Mouse (Mus musculus) right cerebral cortex, postnatal 36 days (tissue): ENCODE data around the gene Map3k20.

Source experiments
- DNase-seq, 2 experiments: peaks; one replicate each; pipeline ENCODE4 v3.0.0; 2022; ENCODE audit warnings: low spot score in 2 of 2, mixed read lengths in 1 of 2

The Map3k20 gene

DNA sequence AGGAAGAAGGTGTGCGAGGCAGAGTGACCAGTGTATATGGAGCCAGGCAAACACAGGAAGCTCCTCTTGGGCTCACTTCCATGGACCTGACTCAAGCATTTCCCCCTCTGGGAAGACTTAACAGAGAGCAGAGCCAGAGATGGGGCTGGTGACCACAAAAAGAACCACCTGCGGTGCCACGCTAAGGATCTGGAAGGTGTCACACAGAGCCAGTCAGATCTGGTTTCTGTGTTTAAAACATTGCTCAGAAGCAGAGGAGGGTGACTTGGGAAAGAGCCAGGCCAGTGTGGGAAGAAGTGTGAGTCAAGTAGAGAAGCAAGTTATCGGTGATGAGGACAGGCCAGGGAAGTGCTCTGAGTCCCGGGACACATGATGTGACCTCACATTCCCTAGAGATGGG lies 135.1 kb downstream of the Map3k20 start:
- DNase-seq: no peak

DNA sequence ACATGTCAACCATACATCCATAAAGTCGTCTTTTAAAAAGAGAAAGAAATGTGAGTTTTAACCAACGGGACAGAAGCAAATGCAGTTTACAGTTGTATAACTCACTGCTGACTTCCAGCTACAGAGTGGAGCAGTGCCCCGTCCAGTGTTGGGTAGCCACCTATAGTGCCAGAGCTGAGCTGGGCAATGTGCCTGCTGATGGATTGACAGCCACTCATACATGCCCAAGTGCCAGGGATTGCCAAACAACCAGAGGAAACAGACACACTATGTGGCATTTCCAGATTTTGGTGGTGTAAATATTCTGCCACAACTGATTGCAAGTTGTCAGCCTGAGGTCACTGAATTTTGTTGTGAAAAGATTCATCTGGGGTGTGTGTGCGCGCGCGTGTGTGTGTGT lies 139.2 kb downstream of the Map3k20 start:
- no peak for DNase-seq

DNA sequence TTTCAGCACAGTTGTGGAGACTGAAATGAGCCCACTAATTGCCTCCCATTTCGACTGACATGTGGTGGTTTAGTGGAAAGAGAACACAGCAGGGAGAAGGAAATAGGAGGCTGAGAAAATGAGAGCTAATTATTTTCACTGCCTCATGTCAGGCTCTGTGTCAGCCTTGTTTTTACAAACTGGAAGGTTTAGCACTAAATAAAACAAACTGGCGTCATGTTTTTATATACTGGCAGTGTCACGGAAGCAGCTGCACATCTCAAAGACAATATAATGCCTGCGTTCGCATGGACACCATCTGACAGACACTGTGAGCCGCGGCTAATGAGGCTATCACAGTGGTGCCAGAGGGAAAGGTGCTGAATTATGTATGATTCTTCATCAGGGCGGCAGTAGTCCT lies 141.3 kb downstream of the Map3k20 start:
- DNase-seq: no peak

DNA sequence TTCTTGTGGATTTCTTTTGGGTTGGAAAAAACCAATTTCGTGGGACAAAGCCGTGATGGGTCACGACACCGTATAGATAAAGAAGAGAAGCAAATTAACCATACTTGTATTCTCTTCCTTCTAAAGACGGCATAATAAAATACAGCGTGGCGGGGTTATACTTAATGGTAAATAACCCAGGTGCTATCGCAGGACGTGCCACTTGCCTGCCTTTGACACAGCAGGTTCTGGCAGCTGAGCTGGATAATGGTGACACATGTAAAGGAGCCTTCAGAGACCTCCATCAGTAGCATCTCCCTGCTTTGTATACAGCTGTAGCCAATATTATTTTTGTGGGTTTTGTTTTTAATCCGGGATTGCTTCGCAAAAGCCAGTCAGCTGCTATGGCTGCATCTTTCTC lies 141.9 kb downstream of the Map3k20 start:
- no peak for DNase-seq

DNA sequence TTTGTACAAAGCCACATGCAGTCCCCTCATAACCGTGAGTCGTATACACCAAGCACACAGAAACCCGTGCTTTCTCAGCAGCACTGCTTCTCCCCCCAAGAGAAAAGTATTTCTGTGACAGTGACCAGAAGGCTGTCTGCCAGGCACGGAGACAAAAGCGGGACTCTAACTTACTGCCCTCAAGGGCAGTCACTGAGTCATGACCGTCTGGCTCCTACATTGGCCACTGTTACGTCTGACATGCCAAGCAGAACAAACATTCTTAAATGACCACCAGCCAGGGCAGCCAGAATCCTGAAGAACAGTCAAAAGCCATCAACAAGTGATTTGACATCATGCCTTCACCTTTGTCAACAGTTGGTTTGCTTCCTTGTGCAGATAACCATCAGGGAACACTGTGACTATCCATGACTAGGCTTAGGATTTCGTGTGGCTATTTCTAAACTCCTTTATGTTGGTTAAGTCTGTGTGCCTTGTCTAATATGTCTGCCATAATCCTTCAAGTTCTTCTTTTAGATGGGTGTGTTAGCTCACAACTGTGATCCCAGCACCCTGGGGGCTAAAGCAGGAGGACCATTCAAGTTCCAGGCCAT lies 153.6 kb downstream of the Map3k20 start:
- DNase-seq: no peak

DNA sequence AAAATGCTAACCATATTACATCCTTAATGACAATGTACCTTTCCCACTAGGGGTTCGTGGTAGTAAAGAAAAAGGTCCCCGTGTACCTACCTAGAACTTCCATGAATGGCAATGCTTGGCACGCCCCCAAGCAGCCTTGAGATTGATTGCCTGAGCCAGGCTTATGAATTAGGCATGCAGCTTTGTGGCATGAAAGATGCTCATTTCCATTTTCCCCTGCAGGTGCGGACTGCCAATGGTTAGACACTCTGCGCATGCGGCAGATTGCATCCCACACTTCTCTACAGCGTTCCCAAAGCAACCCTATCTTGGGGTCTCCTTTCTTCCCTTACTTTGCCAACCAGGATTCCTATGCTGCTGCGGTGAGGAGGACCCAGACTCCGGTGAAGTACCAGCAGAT lies 155.6 kb downstream of the Map3k20 start:
- DNase-seq: no peak

DNA sequence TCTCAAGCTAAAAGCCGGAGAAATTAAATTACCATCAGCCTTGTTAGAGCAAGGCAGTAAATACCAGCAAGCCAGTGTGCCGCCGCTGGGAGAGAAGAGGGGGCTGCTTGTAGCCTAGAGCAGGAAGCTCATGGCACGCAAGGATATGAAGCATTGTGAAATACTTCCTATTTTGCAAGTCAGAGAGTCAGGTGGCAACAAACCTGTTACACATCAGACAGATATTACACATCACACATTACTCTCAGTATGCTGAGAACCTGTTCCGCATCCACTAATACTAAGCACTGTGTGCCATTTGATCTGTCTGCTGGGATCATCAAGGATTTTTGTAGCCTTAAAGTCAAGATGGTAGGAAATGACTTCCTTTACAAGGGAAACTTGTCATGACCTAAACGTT lies 157.4 kb downstream of the Map3k20 start:
- DNase-seq: no peak

DNA sequence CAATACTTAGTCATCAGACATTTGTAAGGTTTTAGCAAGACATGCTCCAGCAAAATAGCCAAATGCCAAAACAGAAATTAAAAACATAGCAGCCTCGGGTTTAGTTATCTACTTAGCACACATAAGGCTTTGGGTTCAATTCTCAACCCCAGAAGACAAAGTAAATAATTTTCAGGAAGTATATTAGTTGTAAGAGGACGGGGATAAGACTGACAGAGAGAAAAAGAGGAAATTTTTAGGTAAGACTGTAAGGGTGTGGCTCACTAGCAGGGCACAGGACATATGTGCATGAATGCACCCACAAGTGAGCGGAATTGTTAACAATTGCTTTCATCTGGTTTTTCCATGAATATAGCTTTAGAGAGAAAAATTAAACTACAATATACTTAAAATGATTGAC lies 158.5 kb downstream of the Map3k20 start:
- no peak for DNase-seq

DNA sequence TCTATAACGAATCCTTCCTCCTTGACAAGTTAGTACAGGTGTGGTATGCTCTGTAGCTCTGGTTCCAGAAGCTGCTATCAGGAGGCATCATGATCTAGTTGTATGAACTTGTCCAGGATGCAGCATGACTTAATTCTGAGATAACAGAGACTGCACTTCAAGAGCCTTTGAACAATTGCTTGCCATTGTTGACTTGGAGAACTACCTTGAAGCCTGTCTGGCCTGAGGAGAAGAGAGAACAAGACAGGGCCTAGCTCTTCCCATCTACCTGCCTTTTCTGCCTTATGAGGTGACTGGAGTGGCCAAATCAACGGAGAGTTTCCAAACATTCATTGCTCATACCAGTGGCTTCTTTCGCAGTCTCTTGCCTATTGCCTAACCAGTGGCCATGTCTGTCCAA lies 160.7 kb downstream of the Map3k20 start:
- no peak for DNase-seq

DNA sequence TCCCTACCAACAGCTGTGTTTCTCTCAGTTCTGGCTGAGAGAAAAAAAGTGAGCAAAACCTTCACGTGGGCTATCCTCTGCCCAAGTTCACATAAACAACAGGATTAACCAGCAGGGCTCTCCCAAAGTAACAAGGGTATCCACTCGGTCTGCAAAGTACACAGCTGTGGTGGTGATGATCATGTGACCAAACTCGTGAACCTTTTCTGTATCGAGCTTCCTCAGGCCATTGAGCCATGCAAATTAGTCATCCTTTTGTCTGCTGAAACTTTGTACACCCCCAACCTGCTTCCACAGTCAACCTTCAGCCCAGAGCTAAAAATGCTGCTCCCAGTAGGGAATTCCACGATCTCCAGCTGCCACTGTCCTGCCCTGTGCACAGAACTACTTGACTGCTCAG lies 161.2 kb downstream of the Map3k20 start:
- no peak for DNase-seq

DNA sequence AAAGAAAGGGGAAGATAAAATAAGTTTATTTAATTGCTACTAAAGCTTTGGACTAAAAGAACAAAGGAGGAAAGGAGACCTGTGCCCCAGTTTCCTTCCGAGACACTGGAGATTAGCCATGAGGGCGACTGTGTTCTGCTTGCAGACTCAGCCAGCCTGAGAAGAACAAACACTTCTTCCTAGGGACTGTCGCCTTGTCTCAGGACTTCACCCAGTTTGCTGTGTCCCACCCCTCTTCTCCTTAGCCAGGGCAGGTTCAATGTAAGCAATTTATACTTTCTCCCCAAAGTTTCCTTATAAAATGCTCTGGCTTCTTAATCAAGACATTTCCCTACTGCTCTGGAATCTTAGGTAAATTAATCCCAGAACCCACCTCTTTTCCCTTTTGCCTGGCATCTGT lies 168.1 kb downstream of the Map3k20 start:
- DNase-seq: no peak

DNA sequence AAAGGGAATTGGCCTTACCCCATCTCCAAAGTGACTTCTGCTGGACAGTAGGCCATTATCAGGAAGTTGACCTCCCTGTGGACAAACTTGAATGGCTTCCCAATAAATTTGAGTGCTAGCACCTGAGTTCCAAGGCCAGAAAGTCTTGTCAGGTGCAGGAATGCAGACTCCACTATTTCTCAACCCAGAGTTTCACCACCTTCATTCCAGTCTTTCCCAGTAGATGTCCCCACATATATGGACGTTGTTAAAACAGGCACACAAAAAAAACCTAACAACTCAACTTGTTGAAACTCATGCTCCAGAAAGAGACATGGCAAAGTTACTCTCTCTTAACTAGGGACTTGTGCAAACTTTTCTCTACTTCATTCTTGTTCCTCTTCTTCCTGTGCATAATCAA lies 170.8 kb downstream of the Map3k20 start:
- no peak for DNase-seq

DNA sequence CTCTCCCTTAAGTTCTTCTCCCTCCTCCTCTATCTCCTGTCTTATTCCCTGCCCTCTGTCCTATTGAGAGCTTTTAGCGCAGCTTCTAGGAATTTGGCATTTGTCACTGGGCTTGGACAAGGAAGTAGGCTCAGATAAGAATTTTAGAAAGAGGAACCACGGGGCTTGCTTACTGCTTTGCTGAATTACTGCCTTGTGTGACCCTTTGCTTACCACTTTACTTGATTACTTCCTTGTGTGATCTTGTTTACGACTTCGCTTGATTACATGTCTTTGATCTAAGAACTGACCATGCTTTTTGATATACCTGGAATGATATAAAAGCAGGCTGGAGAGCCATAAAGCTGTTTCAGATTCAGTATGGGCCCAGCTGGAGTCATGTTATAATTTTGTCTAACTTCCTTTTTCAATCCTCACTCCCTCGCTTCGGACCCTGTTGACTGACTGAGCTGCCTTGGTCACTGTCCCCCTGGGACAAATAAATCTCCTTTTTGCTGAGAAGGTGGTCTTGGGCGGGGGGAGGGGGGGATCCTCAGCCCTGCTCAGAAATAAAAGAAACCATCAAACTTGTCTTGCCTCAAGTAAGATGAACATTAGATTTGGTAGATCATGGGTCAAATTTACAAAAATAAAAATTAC lies 179.1 kb downstream of the Map3k20 start:
- DNase-seq: no peak

DNA sequence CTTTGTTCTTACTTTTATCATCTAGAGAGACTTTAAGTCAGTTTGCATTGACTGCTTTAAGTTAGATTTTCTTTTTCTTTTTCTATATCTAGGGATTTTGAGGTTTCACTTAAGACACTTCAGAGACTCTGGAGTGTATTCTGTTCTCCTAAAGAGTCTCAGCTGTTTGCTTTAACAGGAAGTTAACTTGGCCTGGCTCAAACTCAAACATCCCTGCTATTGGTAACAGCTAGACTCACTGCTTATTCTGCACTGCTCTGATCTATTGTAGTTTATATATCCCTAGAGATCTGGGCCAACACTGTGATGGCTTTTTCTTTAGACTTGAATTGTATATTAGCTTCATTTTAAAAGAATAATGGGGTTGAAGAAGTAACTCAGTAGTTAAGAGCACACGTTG lies 182.2 kb downstream of the Map3k20 start:
- DNase-seq: no peak

DNA sequence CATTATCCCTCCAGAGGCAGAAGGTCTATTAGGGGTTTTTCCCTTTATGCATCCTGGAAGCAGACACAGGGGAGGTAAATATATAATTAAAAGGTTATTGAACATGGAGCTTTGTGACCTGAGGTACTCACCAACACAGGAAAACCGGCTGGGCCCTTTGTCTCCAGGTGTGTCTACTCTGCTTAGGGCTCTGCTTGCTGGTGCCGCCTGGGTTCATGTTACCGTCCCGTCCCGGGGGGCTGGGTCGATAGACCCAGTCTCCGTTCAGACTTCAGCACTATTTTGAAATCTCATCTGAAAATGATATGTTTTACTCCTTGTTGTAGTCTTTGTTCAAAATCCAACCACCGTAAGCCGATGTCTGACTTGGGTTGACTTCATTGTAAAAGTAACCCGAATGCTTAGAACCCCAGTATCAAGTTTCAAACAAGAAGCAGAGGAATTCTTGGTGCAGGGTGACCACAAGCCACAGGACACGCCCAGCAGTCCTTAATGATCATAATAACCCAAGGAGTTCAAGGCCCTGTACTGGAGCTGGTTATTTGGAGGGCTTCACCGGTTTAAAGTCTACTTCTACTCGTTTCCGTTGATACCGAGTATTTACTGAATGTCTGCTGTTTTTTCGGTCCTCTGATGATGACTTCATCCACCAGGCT lies 186.1 kb downstream of the Map3k20 start:
- DNase-seq: no peak

DNA sequence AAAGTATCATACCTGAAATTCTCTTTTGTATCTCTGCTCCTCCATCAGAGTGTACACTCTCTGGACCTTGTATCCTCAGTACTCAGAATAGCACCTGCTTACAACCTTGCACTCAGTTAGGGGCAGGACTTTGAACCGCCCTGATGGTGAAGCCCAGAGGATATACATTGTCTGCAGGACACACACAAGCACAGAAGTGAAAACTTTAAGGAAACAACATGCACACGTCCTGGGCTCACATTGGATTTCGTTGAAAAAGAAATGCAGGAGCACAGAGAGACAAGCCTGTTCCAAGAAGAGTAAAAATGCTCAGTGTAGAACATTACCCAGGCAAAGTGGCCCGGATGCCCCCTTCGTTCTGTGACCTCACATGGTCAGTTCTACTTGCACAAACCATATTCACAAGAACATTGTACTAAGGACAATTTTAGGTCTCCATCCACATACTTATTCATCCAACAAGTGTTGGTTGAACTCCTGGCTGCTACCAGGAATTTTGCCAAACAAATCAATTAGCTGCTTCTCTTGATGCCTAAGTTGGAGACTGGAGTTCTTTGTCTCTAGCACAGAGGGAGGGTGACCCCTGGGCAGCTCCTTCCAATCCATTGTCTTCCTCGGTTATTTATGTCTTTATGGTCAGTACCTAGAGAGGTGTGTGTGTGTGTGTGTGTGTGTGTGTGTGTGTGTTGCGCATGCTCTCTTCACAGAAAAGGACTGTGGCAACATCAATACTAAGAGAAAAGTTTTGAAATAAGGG lies 189.3 kb downstream of the Map3k20 start:
- DNase-seq: no peak

DNA sequence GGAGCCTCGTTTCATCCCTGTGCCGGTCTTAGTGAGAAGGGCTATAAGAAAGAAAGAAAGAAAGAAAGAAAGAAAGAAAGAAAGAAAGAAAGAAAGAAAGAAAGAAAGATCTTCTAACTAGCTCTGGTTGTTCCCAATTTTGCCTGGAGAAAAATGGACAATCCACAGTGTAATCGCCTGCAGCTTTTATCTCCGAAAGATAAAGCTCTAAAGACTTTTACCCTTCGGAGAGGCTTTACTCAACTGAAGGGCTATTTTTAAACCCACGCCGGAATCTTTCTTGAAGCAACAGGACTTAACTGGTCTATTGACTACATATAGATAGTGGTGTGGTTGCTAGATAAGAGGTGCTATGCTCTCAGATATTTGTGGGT lies 190.0 kb downstream of the Map3k20 start:
- no peak for DNase-seq

DNA sequence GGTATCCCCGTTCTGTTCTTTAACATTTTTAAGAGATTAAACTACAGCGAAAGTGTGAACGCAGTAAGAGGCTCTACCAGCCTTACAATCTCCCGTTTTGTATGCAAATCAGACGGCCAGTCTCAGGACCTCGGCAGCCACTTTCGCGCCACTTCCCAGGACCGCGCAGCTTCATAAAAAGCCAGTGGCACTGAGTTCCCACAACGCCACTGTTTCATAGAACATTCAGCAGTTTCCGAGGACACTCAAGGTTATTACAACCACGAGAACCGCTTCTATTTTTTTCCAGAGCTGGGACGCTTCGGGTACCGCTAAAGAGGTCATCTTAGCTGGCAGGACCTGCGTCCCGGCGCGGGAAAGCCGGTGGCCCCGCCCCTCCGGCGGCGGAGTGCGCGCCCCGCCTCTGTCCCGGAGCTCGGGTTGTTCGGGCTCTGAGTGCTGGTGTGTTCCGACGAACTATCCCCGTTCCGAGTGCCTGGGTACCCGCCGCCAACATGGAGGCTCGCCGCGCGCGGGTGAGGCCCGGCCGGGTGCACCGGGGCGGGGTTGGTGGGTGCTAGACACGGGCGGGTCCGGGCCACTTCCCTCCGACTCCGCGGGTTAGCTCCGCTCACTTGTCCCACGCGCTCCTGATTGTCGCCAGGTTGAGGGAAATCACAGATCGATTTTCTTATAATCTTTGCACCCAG lies 190.5 kb downstream of the Map3k20 start, which contains the start of gene Cdca7:
Gene Cdca7 (plus strand): TSS at position 363 of the 689 bp plus-strand sequence.
- DNase-seq: peak; percentile 18 to 28

DNA sequence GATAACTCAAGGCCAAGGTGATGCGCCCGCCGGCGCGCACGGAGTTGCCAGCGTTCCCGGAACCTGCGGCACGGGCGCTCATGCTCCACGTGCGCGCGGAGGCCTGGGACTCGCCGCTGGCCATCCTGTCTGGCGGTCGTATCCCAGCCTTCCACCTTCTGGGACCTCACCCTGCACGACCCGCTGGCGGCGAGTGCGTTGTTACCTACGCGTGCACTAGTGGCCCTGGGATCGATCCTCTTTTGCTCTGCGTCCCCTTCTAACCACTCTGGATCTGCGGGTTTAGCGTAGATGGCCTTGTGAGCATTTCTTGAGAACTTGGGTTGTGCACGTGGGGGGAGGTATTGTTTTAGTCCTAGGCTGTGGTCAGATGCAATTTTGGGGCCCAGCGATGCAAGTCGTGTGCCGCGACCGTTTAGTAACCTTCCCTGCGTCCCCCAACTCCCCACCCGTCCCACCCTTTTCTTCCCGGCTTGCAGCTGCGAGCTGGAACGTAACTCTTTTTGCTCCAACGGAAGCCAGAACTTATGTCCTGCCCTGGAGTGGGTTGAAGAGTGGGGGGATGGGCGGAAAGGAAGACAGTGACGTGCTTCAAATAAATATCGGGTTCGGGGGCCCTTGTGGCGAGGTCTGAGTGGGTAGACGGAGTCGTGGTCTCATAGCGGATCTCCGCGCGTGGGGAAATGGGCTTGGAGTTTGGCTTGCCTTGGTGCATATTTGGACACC lies 191.2 kb downstream of the Map3k20 start:
- DNase-seq: no peak

DNA sequence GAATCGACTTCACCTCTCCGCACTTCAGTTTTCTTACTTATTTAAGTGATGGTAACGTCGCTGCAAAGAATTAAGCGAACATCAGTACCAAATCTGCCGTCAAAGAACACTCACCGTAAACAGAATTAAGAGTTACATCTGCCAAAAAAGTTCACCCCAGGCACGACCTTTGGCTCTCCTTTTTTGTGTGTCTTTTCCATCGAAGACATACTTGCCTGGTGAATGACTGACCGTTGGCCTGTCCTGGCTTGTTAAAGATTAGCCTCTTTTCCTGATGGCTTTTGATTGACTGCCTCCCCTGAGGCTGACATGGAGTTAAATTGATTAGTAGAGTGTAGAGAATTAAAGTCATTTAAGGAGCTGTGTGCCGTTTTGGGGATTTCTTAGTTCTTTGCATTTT lies 191.8 kb downstream of the Map3k20 start:
- no peak for DNase-seq

DNA sequence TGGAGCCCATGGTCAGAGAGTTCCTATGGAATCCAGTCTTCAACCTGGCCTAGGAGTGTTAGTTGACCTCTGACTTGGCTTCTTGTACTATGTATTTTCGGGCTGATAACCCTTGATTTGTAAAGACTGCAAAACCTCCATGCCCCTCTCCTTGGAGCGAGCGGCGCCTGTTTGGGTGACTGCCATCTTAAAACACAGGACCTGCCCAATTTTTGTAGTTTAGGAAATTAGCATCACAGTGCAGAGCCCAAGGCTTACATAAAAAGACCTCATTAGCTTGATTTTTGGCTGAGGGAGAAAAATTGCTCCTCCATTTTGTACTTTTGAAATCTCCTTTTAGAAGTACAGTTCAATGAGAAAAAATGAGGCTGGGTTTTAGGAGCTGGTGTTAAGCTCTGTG lies 192.7 kb downstream of the Map3k20 start:
- DNase-seq: no peak
